Mouse (Mus musculus) hindbrain, embryonic 13.5 days (tissue): ENCODE data around the gene Trmt112. TPM values are rescaled to one million over a fixed set of nuclear protein-coding genes. Genes with fewer than 3 reads are reported as not detected.

Source experiments
- ATAC-seq: fragments of 200-750 bp; cut with Nextera tagmentation; 2 replicates; pipeline ENCODE4 v1.8.0; 2017; ENCODE audit warnings: moderate TSS enrichment; ENCODE audit not compliant: low FRiP score
- H3K27ac ChIP-seq: fragments of 300-500 bp; sonication (generic); 2 replicates; pipeline ENCODE4 v1.5.1; 2015; ENCODE audit warnings: inconsistent platforms, mild to moderate bottlenecking, moderate library complexity
- H3K27me3 ChIP-seq: fragments of 300-500 bp; sonication (generic); 2 replicates; pipeline ENCODE4 v1.6.1; 2015; ENCODE audit warnings: mild to moderate bottlenecking, inconsistent platforms
- H3K36me3 ChIP-seq: fragments of 300-500 bp; sonication (generic); 2 replicates; pipeline ENCODE4 v1.6.1; 2015; ENCODE audit warnings: mild to moderate bottlenecking, inconsistent platforms
- H3K4me1 ChIP-seq: fragments of 300-500 bp; sonication (generic); replicated peaks from 2 replicates; pipeline ENCODE4 v1.6.1; 2015; ENCODE audit warnings: inconsistent platforms
- H3K4me2 ChIP-seq: fragments of 300-500 bp; sonication (generic); 2 replicates; pipeline ENCODE4 v1.6.1; 2015; ENCODE audit warnings: inconsistent platforms, mild to moderate bottlenecking, moderate library complexity
- H3K4me3 ChIP-seq: fragments of 300-500 bp; sonication (generic); 2 replicates; pipeline ENCODE4 v1.5.1; 2015; ENCODE audit warnings: mild to moderate bottlenecking, inconsistent platforms
- H3K9ac ChIP-seq: fragments of 300-500 bp; sonication (generic); 2 replicates; pipeline ENCODE4 v1.6.1; 2015; ENCODE audit warnings: mild to moderate bottlenecking, inconsistent platforms
- H3K9me3 ChIP-seq: fragments of 300-500 bp; sonication (generic); 2 replicates; pipeline ENCODE4 v1.6.1; 2016; ENCODE audit warnings: inconsistent platforms
- WGBS: fragments of 180-500 bp; shearing (Covaris S2); methylation state at CpG from one replicate; pipeline ENCODE4 v1.1.7; 2015; 5-methylcytosine and 5-hydroxymethylcytosine counted together
- polyA plus RNA-seq: library from polyadenylated mRNA; unstranded; fragments of >200 nt; fragmentation: Nextera tagmentation; extraction: Ambion mirVana; gene quantifications from 2 replicates; pipeline ENCODE4 v1.2.1, GENCODE M21; 2015

Trmt112 gene
- 115 and 121 TPM in 2 replicates for polyA plus RNA-seq

DNA sequence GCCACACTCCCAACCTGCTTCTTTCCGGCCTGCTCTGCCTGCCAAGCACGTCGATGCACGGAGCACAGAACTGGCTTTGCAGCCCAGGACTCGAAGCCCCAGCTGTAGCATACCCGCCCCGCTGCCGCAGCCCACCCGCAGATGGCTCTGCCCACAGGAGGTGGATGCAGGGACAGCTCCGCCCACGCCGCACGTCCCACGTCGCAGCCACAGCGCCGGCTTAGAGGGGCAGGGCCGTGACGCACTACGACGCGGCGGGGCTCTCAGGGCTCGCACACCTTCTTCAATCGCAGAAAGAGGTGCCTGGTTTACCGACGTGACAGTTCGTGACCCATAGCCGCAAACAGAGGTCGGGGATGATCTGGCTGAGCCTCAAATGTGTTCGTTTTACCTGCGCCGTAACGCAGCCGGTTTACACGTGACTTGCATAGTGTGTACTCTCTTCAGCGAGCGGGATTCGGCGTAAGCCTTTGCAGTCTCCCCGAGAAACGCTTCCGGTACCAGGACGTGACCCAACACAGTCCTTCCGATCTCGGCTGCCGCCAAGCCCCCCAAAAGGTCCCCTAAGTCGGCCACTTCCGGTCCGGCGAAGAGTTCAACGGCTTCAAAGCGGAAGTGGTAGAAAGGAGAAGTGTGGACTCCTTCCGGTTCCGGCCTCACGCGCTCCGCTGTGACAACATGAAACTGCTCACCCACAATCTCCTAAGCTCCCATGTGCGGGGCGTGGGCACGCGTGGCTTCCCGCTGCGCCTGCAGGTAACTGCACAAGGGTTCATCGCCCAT lies at the start of gene Trmt112, which contains the start of gene Prdx5:
Gene Trmt112, plus strand, starts transcription at position 192 of the 783 bp plus-strand sequence.
Gene Prdx5, minus strand, starts transcription at position 600 of the 783 bp plus-strand sequence.
- WGBS = under 1% methylated on average over 65 of the region's 65 CpGs
- peak within 1 kb of the TSS; percentile 97 for H3K27ac ChIP-seq
- H3K36me3 ChIP-seq = peaks cover 62% of the 10 kb centered on the region
- no peaks in the 10 kb centered on the region for H3K9me3 ChIP-seq
- H3K9ac ChIP-seq = peak within 1 kb of the TSS; percentile 87
- H3K4me2 ChIP-seq = peak within 1 kb of the TSS; percentile 66
- H3K27me3 ChIP-seq = no peaks in the 10 kb centered on the region
- peak within 1 kb of the TSS; percentile 65 for H3K4me3 ChIP-seq
- H3K4me1 ChIP-seq = peaks cover 40% of the 10 kb centered on the region
- ATAC-seq = peak; percentile 95

DNA sequence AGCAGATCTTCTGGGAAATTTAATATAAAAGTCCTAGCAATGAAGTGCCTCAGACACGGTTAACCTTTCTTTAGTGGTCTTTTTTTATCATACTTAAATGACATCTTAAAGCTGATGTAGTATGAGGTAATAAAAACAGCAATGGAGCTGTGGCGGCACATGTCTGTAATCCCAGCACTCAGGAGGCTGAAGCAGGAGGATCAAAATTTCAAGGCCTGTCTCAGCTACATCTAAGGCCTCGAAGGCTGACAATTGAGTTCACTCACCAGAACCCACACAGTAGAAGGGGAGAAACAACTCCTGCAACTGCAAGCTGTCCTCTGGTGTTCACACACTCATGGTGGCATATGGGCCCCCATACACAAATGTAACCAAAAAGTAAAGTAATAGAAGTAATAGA lies 49.5 kb upstream of the Trmt112 start:
- WGBS = 89% methylated on average over 3 of the region's 3 CpGs
- no peak for ATAC-seq

DNA sequence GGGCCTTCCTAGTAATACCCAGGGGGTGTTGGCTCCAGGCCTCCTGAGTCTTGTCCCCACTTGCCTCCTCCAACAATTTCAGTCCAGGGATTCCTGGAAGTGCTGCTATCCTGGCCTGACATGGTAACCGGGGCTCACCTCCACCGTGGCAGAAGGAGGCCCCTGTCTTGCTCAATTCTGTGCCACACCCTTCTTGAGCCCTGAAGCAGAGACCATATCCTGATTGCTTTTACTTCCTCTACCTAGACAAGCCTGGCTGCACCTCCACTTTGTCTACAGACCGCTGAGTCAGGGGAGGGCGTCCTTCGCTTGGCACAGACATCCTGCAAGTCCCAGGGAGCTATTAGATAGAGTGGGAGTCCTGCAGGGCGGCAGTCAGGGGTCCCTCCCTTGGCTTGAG lies 48.8 kb upstream of the Trmt112 start:
- Histone ChIP-seq H3K27me3 (0 out of 2 replicates have a peak, but pooled peaks cover 3% of the 10 kb centered on the region), H3K4me1 (peaks cover 13% of the 10 kb centered on the region), H3K27ac (no peak overlapping the region), H3K4me2 (no peak overlapping the region), H3K4me3 (no peak overlapping the region), H3K36me3 (no peaks in the 10 kb centered on the region), H3K9ac (no peak overlapping the region), H3K9me3 (no peaks in the 10 kb centered on the region)
- no peak for ATAC-seq
- 91% methylated on average over 6 of the region's 6 CpGs for WGBS

More for the DNA sequence above, 49.5 kb upstream of the Trmt112 start:
- Histone ChIP-seq H3K9ac (no peak overlapping the region), H3K9me3 (no peaks in the 10 kb centered on the region), H3K4me3 (no peak overlapping the region), H3K4me2 (no peak overlapping the region), H3K27me3 (0 out of 2 replicates have a peak, but pooled peaks cover 9% of the 10 kb centered on the region), H3K4me1 (peaks cover 20% of the 10 kb centered on the region), H3K36me3 (no peaks in the 10 kb centered on the region), H3K27ac (no peak overlapping the region)

- Histone ChIP-seq H3K9me3 (no peaks in the 10 kb centered on the region), H3K36me3 (no peaks in the 10 kb centered on the region), H3K27me3 (no peaks in the 10 kb centered on the region), H3K27ac (no peak overlapping the region), H3K4me2 (no peak overlapping the region), H3K4me3 (no peak overlapping the region), H3K9ac (no peak overlapping the region), H3K4me1 (peaks cover 5% of the 10 kb centered on the region; the same call in 1 of the 2 replicates)
- WGBS = 95% methylated on average over 4 of the region's 4 CpGs
- ATAC-seq = no peak
Observed at GRCm38 (mm10) chr19:6861451-6861850, 48.0 kb upstream of the Trmt112 start.

- no peaks in the 10 kb centered on the region; the same call in 1 of the 2 replicates for H3K9me3 ChIP-seq
- no peak overlapping the region for H3K4me3 ChIP-seq
- H3K27me3 ChIP-seq = no peaks in the 10 kb centered on the region
- no peak overlapping the region for H3K9ac ChIP-seq
- no peak overlapping the region for H3K27ac ChIP-seq
- ATAC-seq = no peak
- H3K36me3 ChIP-seq = no peaks in the 10 kb centered on the region
- no peak overlapping the region for H3K4me2 ChIP-seq
- WGBS = 8% methylated on average over 5 of the region's 5 CpGs
- no peaks in the 10 kb centered on the region for H3K4me1 ChIP-seq
Observed at GRCm38 (mm10) chr19:6869355-6869754, 40.1 kb upstream of the Trmt112 start.

GRCm38 (mm10) chr19:6871574-6872271 lies 37.8 kb upstream of the Trmt112 start:
- Histone ChIP-seq H3K9ac (no peak overlapping the region), H3K27me3 (no peaks in the 10 kb centered on the region), H3K4me1 (no peaks in the 10 kb centered on the region), H3K9me3 (no peaks in the 10 kb centered on the region; the same call in 1 of the 2 replicates), H3K4me3 (no peak overlapping the region), H3K36me3 (no peaks in the 10 kb centered on the region), H3K4me2 (no peak overlapping the region), H3K27ac (no peak overlapping the region)
- WGBS = 65% methylated on average over 5 of the region's 5 CpGs
- no peak for ATAC-seq

DNA sequence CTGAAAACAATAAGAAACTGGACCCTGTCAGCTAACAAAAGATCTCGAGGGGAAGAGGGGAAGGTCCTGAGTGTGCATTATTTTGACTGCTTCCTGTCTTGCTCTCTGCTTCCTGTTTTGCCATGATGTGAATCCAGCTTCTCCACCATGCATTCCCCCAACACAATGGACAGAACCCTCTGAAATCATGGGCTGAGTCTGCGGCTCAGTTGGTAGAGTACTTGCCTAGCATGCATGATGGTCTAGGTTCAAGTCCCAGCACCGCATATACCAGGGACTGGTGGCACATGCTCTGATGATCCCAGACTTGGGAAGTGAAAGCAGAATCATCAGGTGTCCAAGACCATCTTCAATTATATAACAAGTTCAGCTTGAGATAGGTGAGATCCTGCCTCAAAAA lies 36.8 kb upstream of the Trmt112 start:
- no peak for ATAC-seq
- no peak overlapping the region for H3K4me3 ChIP-seq
- no peak overlapping the region for H3K4me2 ChIP-seq
- 75% methylated on average over 3 of the region's 3 CpGs for WGBS
- H3K36me3 ChIP-seq = no peaks in the 10 kb centered on the region
- H3K27ac ChIP-seq = no peak overlapping the region
- no peaks in the 10 kb centered on the region for H3K27me3 ChIP-seq
- H3K4me1 ChIP-seq = no peaks in the 10 kb centered on the region
- H3K9ac ChIP-seq = no peak overlapping the region
- no peaks in the 10 kb centered on the region; the same call in 1 of the 2 replicates for H3K9me3 ChIP-seq

GRCm38 (mm10) chr19:6874257-6874656 lies 35.2 kb upstream of the Trmt112 start:
- Histone ChIP-seq H3K4me1 (no peaks in the 10 kb centered on the region), H3K4me2 (no peak overlapping the region), H3K36me3 (no peaks in the 10 kb centered on the region), H3K27me3 (no peaks in the 10 kb centered on the region), H3K9me3 (no peaks in the 10 kb centered on the region; the same call in 1 of the 2 replicates), H3K4me3 (no peak overlapping the region), H3K9ac (no peak overlapping the region), H3K27ac (no peak overlapping the region)
- 88% methylated on average over 1 of the region's 1 CpGs for WGBS
- ATAC-seq = no peak

DNA sequence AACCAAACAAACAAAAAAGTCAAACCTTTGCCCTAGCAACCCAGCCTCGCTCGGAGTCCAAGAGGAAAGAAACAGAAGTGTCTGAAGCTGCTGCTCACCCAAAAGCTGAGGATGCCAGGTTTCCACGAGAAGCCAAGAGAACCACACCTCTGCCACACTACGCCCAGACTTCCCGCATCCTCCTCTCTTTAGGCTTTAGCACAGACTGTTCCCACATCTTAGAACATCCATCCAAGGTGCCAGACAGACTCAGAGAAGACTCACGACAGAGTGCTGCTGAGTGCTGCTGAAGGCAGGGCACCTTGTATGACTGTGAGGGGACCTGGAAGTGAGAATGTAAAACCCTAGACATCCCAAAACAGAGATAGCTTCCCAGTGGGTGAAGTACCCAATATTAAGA lies 33.7 kb upstream of the Trmt112 start:
- no peaks in the 10 kb centered on the region for H3K27me3 ChIP-seq
- H3K36me3 ChIP-seq = no peaks in the 10 kb centered on the region
- no peak overlapping the region for H3K4me2 ChIP-seq
- peaks cover 8% of the 10 kb centered on the region for H3K9me3 ChIP-seq
- no peaks in the 10 kb centered on the region for H3K4me1 ChIP-seq
- no peak overlapping the region for H3K4me3 ChIP-seq
- ATAC-seq = no peak
- WGBS = 88% methylated on average over 6 of the region's 6 CpGs
- H3K27ac ChIP-seq = no peak overlapping the region
- no peak overlapping the region for H3K9ac ChIP-seq

DNA sequence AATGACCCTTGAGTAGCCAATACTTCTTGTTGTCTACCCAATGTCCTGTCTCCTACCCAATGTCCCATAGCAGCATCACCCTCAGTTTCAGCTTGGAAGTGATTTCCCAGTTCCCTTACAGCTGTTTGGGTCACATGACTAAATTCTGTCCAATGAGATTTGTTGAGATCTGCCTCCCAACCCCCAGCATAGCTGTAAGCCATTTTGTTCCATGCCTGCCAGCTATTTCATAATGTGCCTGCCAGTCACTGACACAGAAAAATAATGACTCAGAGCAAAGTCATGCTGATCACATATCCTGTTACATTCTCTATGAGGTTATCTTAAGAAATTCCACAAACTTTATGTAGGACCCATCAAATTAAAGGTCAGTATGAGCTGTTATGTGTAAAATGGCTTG lies 32.7 kb upstream of the Trmt112 start:
- H3K27me3 ChIP-seq = no peaks in the 10 kb centered on the region
- no peaks in the 10 kb centered on the region for H3K4me1 ChIP-seq
- H3K9me3 ChIP-seq = peaks cover 13% of the 10 kb centered on the region
- no peak for ATAC-seq
- no peak overlapping the region for H3K27ac ChIP-seq
- no peak overlapping the region for H3K4me3 ChIP-seq
- H3K4me2 ChIP-seq = no peak overlapping the region
- no peak overlapping the region for H3K9ac ChIP-seq
- no peaks in the 10 kb centered on the region for H3K36me3 ChIP-seq

GRCm38 (mm10) chr19:6877965-6878364 lies 31.5 kb upstream of the Trmt112 start:
- H3K27me3 ChIP-seq = no peaks in the 10 kb centered on the region
- H3K4me3 ChIP-seq = no peak overlapping the region
- H3K9ac ChIP-seq = no peak overlapping the region
- H3K36me3 ChIP-seq = no peaks in the 10 kb centered on the region
- peaks cover 13% of the 10 kb centered on the region for H3K9me3 ChIP-seq
- no peaks in the 10 kb centered on the region for H3K4me1 ChIP-seq
- H3K27ac ChIP-seq = no peak overlapping the region
- WGBS = 90% methylated on average over 4 of the region's 4 CpGs
- H3K4me2 ChIP-seq = no peak overlapping the region
- no peak for ATAC-seq

GRCm38 (mm10) chr19:6892512-6892911 lies 17.0 kb upstream of the Trmt112 start:
- no peaks in the 10 kb centered on the region for H3K36me3 ChIP-seq
- no peak overlapping the region for H3K4me2 ChIP-seq
- ATAC-seq = no peak
- no peaks in the 10 kb centered on the region for H3K27me3 ChIP-seq
- WGBS = 67% methylated on average over 4 of the region's 4 CpGs
- H3K27ac ChIP-seq = no peak overlapping the region
- H3K9ac ChIP-seq = no peak overlapping the region
- 0 out of 2 replicates have a peak, but pooled peaks cover 8% of the 10 kb centered on the region for H3K9me3 ChIP-seq
- H3K4me3 ChIP-seq = no peak overlapping the region
- H3K4me1 ChIP-seq = no peaks in the 10 kb centered on the region
